Mouse (Mus musculus) intestine, embryonic 15.5 days (tissue): ENCODE measurements around the gene Ddx42. TPM values are rescaled to one million over a fixed set of nuclear protein-coding genes. Genes with fewer than 3 reads are reported as not detected.

Experiments
- polyA plus RNA-seq: library from polyadenylated mRNA; unstranded; fragments of >200 nt; fragmentation: Nextera tagmentation; extraction: Ambion mirVana; gene quantifications from 2 replicates; pipeline ENCODE4 v1.2.1, GENCODE M21; 2015

The Ddx42 gene
- polyA plus RNA-seq, 1 experiment from 2014 or later: 62.9 TPM

Other genes starting within 250 kb of the Ddx42 start
- 6.9 and 11.1 TPM in 2 replicates for gene Ace, start 249.0 kb upstream of the Ddx42 start, polyA plus RNA-seq
- gene Ace3, start 222.3 kb upstream of the Ddx42 start, polyA plus RNA-seq: not detected in 2 replicates
- gene Kcnh6, start 208.8 kb upstream of the Ddx42 start, polyA plus RNA-seq: 2.2 and 2.5 TPM in 2 replicates
- 51.6 and 52.3 TPM in 2 replicates for gene Dcaf7, start 180.1 kb upstream of the Ddx42 start, polyA plus RNA-seq
- gene Taco1, start 150.9 kb upstream of the Ddx42 start, polyA plus RNA-seq: 12.0 and 14.0 TPM in 2 replicates
- gene Map3k3, start 132.3 kb upstream of the Ddx42 start, polyA plus RNA-seq: 14.2 and 18.0 TPM in 2 replicates
- not detected in 2 replicates for gene Gm10840, start 56.1 kb upstream of the Ddx42 start, polyA plus RNA-seq
- 94.0 and 108 TPM in 2 replicates for gene Limd2, start 56.1 kb upstream of the Ddx42 start, polyA plus RNA-seq
- gene Strada, start 14.8 kb upstream of the Ddx42 start, polyA plus RNA-seq: 14.0 and 14.9 TPM in 2 replicates
- gene Ccdc47, start 582 bp upstream of the Ddx42 start, polyA plus RNA-seq: 88.6 and 91.5 TPM in 2 replicates
- gene Ftsj3, start 39.2 kb downstream of the Ddx42 start, polyA plus RNA-seq: 52.5 and 56.3 TPM in 2 replicates
- 247 and 259 TPM in 2 replicates for gene Psmc5, start 39.2 kb downstream of the Ddx42 start, polyA plus RNA-seq
- 60.6 and 61.5 TPM in 2 replicates for gene Smarcd2, start 56.0 kb downstream of the Ddx42 start, polyA plus RNA-seq
- 0.31 and 0.33 TPM in 2 replicates for gene Tcam1, start 59.7 kb downstream of the Ddx42 start, polyA plus RNA-seq
- gene Gh, start 84.9 kb downstream of the Ddx42 start, polyA plus RNA-seq: not detected in 2 replicates
- 2.9 and 3.0 TPM in 2 replicates for gene Cd79b, start 97.8 kb downstream of the Ddx42 start, polyA plus RNA-seq
- gene Scn4a, start 136.4 kb downstream of the Ddx42 start, polyA plus RNA-seq: 0.03 and 0.05 TPM in 2 replicates
- 0.34 and 0.69 TPM in 2 replicates for gene Prr29, start 148.5 kb downstream of the Ddx42 start, polyA plus RNA-seq
- gene Icam2, start 171.1 kb downstream of the Ddx42 start, polyA plus RNA-seq: 38.1 and 39.3 TPM in 2 replicates